Mouse (Mus musculus): ENCODE measurements around the gene Tiam1. TPM values are rescaled to one million over a fixed set of nuclear protein-coding genes. Genes with fewer than 3 reads are reported as not detected.

Gene Tiam1
- 10 to 100 TPM; 20.2 to 44.3 TPM for polyA plus RNA-seq (2017; shearing (Covaris generic))

GRCm38 (mm10) chr16:90143760-90144516 lies at the start of gene Tiam1:
Gene Tiam1 (minus strand): TSS chr16:90143769.

Other genes with a start within 250 kb of the Tiam1 start
- 10 to 100 TPM; 82.7 to 95.8 TPM for gene Sod1, start 77.0 kb upstream of the Tiam1 start, polyA plus RNA-seq (2017; shearing (Covaris generic))
- gene Scaf4, start 140.7 kb upstream of the Tiam1 start, polyA plus RNA-seq (2017; shearing (Covaris generic)), result 10 to 100 TPM; 68.0 to 75.8 TPM
- under 1 TPM; 0.33 to 0.37 TPM for gene Hunk, start 242.2 kb upstream of the Tiam1 start, polyA plus RNA-seq (2017; shearing (Covaris generic))